Mouse (Mus musculus) spleen, postnatal 10 days (tissue): ENCODE data around the gene Tedc1.

Experiments
- DNase-seq, 2 experiments: peaks; one replicate each; pipeline ENCODE4 v3.0.0; 2021 to 2022; ENCODE audit warnings: low spot score in 2 of 2

Gene Tedc1

DNA sequence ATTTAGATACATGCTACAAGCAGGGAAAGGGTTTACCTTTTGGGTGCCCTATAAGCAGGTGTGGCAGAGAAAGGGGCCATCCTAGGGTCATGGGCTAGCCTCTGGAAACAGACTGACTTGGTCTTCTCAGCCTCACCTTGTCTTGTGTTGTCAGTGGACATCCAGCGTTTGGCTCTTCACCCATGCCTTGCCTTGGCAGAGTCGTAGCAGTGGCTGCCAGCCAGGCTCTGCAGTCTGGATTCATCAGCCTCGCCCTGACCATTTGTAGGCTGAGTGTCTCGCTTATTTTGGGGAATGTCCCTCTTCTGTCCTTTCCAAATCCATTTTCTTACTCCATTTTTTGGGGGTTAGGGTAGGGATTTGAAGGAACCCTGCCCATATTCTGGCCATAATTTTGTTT is 45.1 kb downstream of the Tedc1 start:
- DNase-seq: no peak

DNA sequence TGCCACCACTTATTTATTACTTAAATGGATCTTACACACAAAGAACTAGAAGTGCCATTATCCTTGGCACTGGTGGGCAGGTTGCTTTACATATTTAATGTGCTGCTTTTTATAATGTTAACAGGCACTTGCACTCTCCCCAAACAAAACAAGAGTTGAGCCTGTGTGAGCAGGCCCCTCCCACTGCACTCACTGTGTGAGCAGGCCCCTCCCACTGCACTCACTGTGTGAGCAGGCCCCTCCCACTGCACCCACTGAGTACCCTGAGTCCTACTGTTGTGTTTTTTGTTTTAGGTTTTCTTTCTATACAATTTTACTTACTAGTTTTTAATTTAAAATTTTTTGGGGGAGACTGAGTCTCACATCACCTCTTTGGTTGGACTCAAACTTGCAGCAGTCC is 45.8 kb downstream of the Tedc1 start:
- DNase-seq: no peak

DNA sequence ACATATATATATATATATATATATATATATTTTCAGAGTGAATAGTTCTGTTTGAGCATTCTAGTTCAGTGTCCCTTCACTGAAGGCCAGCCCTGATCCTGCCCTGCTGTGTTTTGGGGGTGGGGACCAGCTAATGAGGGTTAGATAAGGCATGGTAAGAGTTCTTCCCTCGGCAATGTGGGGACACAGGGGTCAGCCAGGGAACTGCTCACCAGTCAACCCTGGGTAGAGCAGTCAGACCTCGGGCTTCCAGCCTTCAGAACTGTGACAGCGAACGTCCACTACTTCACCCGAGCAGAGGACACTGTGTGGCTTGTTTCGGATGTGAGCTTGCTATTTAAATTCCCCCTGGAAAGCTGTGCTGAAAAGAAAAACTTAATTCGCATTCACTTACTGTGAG is 47.3 kb downstream of the Tedc1 start:
- DNase-seq: no peak

DNA sequence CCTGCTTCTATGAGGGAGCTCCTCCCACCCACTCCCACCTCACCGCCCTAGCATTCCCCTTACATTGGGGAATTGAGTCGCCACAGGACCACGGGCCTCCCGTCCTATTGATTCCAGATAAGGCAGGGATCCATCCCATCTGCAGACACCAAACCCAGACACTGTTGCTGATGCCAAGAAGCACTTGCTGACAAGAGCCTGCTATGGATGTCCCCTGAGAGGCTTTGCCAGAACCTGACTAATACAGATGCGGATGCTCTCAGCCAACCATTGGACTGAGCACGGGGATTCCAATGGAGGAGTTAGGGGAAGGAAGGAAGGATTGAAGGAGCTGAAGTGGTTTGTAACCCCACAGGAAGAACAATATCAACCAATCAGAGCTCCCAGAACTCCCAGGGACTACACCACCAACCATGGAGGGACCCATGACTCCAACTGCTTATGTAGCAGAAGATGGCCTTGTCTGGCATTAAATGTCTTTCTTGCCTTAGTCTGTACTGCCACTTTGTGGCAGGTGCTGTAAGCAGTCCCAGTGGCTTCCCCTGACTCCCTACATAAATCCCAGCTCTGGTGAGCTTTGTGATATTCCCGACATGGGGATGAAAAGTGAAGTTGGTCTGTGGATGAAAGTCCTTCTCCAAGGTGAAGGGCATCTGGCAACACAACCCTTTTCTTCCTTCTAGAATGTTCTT is 49.2 kb downstream of the Tedc1 start:
- no peak for DNase-seq

DNA sequence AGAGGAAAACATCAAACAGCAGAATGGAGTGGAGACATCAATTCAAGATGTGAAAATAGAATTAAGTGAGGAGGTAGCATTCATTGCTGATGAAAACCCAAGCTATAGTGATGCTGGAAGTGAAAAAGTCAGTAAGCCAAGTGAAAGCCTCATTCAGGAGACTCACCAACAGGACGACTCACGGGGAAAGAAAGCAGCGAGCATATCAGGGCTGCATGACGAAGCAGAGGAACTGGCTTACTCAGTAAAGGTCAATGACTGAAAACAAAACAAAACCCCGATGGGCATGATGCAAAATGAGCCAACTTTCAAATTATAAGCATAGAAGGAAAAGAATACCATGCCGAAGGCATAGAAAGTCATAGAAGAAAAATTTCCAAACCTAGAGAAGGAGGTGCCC is 51.5 kb downstream of the Tedc1 start:
- DNase-seq: no peak

DNA sequence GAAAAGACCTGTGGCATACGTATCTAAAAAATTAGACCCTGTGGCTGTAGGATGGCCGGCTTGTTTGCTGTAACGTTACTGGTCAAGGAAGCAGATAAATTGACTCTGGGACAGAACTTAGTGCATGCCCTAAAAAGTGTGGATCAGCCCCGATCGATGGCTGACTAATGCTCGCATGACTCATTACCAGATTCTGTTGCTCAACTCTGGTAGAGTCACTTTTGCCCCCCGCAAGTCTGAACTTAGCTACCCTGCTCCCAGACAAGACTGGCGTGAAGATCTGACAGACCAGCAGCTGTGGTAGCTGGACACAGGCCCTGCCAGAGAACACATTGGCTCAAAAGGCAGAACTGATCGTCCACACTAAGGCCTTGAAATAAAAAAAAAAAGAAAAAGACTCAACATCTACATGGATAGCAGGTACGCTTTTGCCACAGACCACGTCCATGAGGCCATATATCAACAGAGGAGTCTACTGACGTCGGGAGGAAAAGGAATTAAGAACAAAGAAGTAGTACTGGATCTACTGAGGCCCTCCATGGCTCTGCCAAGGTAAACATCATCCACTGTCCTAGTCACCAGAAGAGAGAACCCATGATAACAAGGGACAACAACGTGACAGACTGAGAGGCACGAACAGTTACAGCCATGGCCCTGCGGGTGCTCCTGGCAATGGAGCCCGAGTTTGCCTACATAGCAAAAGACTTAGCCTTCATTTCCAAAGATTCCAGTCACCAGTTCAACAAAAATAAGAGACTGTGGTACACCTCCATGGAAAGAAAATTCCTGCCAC is 54.6 kb downstream of the Tedc1 start:
- no peak for DNase-seq

DNA sequence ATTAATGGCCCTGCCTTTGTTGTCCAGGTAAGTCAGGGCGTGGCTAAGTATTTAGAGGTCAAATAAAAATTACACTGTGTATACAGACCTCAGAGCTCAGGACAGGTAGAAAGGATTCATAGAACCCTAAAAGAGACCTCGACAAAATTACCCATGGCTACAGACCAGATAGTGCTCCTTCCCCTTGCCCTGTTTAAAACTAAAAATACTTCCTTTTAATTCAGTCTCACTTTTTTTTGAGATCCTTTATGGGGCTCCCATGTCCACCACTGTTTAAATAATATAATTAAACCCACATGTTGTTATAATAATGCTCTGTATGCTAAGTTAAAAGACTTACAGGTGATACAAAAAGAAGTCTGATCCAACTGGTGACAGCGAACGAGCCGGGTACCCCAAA is 55.6 kb downstream of the Tedc1 start:
- DNase-seq: no peak

DNA sequence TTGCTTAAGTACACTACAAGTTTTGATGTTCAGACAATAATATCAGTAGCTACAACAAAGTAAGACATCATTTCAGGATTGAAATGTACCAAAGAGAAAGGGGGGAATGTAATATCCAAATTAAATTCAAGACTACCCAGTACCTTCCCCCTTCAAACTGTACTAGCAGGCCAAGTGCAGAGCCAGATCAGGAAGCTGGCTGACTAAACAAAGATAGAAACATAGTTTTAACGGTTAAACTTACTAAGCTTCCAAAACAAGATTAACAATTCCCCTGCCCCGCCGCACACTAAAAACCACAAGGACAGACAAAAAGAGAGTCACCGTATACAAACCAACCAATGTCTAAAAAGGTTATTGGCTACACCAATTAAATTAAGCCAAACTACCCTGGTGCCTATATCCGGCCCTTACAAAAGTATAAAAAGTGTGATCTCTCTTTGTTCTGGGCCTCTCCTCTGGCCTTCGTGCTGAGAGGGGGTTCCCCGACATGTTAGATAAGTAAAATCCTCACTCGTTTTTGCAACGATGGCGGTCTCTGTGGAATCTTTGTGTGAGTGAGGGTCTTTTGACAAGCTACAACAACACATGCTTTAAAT is 56.2 kb downstream of the Tedc1 start:
- no peak for DNase-seq

DNA sequence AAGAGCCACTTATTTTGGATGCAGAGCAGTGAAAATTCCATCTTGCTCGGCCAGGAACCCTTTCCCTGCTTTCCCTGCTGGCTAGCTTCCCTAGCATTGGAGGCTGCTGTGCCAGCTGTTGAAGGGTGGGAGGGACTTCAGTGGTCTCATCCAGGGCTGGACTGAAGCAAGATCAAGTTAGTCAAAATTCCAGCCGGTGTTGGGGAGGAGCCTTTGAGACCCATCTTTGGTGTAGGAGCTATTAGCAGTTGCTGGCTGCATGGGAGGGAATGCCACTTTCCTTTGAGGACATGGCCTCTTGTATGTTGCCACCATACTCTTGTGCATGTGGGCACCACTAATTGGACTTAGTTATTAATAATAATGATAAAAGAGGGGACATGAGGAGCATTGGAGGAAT is 57.0 kb downstream of the Tedc1 start:
- no peak for DNase-seq

DNA sequence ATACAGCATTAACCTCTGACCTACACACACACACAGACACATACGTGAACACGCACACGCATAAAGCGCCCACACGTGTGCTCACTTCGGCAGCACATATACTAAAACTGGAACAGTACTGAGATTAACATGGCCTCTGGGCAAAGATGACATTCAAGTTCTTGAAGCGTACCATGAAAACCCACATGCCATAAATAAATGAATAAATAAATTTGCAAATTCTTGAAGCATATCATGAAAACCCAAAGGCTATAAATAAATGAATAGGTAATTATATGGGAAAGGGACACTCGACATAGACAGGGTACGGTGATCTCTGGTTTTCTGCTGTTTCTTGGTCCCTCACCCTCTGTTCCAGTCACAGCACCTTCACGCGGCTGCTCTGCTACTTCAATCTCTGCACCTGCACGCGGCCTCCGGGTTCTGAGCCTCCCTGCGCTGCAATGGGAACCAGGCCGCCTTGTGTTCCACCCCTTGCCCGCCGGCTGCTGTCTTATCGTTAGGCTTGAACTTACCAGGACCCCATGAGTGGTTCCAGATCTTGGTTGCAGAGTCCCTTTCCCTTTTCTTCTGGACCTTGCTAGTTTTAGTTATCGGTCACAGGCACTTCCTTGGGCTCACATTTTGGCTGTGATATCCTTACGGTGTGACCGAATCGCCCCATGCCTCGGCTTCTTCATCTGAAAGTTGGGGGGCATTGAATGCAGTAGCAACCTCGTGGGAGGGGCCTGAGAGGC is 58.0 kb downstream of the Tedc1 start:
- no peak for DNase-seq

DNA sequence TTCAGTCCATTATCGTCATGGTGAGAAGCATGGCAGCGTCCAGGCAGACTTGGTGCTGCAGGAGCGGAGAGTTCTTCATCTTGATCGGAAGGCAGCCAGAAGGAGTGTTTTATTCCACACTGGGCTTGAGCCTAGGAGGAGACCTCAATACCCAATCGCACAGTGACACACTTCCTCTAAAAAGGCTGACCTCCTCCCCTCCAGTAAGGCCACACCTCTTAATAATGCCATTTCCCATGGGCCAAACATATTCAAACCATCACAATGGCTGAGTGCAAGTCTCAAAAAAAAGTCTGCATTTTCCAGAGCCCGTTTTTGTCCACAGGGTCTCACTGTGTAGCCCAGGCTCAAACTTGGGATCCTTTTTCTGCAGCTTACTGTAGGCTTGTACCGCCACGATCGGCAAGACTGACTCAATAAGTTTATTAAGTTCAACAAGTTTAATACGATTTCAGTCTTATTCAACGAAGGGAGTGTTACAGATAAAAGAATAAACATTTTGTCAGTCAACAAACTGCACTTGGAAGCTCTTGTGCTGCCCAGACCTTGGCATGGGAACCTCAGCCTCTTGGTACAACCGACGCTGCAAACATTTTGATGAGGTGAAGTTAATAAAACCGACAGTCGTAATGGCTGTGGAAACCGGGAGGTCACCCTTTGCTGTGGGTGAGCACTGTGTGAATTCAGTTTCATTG is 58.9 kb downstream of the Tedc1 start:
- DNase-seq: no peak
